Mouse (Mus musculus) retina, embryonic 14.5 days (tissue): ENCODE results near the gene Ascl2.

Experiments
- DNase-seq: peaks from one replicate; pipeline ENCODE4 v3.0.0-alpha.2; 2015; ENCODE audit warnings: low spot score

Gene Ascl2

DNA sequence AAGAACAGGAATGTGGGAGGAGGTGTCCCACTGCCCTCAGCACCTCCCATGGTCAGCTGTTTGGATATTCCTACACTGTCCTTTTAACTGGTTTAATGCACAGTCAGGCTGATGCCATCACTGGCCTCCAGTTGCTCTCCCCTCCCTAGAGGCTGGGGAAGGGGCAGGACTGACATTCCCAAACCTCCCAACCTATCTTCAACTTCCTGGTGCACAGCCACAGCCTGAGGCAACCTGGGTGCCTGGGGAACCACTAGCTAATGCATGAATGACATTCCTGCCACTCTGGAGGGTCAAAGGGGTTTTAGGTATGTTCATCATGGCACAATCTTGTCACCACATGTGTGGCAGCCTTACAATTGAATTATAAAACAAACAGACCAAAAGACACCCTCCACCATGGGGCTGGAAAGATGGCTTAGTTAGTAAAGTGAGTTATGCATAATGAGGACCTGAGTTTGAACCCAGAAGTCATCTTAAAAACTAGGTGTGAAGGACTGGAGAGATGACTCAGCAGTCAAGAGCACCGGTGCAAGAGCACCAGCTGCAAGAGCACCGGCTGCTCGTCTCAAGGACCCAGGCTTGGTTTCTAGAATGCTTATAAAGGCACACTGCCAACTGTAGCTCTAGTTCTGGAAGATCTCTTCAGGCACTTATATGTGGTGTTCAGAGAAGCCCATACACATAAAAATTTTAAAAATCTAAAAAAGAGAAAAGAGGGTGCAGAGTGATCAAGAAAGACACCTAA, 28.5 kb upstream of the Ascl2 start:
- no peak for DNase-seq

DNA sequence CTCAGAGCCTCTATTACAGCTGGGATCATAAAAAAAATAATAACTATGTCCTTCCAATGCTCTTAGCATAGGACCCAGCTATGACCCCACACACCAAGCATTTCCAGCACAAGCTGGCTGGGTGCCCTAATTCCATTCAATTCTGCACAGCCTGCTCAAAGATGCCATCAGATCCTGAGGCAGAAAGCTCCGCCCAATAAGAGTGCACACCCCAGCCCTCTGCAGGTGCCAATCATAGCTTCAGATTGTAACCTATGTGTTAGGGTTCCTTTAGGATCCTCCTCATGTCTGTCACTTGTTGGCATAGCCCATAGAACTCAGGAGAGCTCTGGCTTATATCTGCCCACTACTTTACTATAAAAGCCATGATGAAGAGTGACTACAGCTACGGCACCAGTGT, 27.9 kb upstream of the Ascl2 start:
- DNase-seq, result no peak

DNA sequence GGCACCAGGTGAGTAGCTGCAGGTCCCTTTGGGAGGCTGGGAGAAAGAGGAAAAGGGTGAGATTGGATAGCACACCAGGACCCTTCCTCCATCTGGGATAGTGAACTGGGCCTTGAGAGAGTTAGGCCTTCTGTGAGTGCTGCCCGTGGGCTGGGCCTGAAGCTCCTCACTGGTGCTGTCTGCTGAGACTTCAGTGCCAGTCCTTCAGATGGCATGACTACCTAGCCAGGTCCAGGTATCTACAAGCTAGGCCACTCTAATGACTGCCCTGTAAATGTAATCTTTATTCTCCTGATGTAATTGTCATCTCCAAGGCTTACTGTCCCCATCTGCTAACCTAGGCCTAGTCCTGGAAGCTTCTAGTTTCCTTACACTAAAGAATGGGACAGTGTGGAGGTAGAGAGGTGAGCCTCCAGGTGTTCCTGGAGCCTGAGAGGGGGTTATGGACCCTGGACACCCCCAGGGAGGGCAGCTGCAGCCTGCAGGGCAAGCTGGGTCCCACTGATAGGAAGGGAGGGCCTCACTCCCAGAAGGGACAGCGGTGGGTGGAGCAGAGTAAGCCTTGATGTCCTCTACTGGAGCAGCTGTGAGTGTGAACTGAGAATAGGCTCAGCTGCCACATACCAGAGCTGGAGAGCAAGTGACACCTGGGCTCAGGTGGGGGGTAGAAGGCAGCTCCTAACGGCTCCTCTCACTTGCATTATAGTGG, 26.7 kb upstream of the Ascl2 start:
- no peak for DNase-seq

DNA sequence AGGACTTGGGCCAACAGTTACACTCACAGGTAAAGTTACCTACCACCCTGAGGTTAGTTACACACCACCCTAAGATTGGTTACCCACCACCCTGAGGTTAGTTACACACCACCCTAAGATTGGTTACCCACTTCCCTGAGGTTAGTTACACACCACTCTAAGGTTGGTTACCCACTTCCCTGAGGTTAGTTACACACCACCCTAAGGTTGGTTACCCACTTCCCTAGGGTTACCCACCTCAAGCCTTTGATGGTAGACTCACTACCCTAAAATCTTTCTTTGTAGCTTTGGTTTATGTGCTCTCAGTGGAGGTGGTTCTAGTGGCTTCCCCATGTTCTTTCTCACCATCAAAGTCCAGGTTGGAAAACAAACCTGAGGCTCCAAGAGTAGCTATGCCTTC, 25.9 kb upstream of the Ascl2 start:
- no peak for DNase-seq

DNA sequence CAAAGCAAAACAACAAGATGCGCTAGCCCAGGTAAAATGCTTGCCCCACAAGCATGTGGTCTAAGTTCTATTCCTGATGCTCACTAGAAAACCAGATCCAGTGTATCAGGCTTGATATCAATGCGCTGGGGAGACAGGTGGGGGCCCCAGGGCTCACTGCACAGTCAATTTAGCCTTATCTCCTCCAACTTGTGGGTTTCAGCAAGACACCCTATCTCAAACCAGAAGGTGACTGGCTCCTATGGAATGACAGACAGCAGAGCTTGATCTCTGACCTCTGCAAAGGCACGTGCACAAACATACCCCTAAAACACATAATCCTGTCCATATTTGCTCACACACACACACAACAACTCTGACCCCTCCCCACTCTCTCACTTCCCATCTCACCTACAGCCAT, 18.7 kb upstream of the Ascl2 start:
- no peak for DNase-seq

DNA sequence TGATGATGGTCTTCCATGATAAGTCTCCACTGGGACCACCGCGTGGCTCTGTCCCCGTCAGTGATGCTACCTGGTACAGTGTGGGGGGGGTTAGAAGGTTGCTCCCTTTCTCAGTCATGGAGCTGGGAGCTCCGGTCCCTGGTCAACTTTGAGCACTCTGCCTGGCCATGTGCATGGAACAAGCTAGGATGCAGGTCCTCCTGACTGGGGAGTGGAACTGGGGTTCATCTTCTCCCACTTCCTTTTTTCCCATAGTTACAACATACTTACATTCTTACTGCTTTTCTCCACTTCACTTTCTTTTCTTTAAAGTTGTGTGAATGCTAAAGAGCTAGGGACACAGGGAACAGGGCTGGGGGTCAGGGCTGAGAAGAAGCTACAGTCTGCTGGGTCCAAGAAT, 16.1 kb upstream of the Ascl2 start:
- DNase-seq, result no peak

DNA sequence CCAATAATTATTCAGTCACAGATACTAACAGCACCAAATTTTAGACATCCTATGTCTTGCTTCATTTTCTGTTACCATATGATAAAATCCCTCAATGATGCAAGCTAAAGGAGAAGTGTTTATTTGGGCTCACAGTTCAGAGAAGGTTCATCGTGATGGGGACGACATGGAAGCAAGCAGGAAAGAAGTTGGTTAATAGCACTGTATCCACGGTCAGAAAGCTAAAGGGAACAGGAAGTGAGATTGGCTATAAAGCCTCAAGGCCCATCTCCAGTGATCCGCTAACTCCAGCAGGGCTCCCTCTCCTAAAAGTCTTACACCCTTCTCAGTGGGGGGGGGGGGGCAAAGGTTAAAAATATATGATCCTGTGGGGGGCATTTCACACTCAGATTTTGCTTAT, 12.8 kb upstream of the Ascl2 start:
- no peak for DNase-seq

DNA sequence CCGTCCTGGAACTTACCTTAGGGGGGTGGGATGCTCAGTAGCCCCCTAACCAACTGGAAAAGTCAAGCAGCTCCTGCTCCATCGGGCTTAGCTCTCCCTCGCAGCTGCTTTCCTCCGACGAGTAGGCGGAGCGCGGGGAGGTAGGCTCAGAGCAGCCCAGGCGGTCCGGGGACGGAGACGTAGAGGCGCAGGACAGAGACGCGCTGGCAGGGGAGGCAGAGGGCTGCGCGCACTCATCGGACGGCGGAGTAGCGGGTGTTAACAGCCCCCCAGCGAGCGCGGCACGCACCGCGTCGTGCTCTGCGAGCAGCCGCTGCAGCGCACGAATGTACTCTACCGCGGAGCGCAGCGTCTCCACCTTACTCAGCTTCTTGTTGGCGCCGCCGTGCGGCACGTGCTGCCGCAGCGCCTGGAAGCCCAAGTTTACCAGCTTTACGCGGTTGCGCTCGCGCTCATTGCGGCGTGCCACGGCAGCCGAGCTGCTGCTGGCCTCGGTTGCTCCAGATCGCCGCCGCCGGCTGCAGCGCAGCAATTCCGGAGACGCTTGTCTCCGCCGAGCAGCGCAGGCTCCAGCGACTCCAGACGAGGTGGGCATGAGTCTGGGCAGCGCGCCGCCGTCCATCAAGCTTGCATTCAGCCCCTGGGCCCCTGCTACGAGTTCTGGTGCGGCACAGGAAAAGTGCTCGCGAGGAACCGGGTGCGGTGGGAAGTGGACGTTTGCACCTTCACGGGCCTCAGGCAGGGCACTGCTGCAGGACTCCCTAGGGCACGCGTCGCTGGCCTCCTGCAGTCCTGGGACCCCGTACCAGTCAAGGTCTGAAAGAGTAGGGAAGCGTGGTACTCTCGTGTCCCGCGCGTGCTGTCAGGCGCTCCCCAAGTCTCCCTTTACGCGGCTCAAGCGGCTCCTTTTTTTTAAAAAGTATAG, 918 bp downstream of the Ascl2 start:
- peak; percentile 68 for DNase-seq

DNA sequence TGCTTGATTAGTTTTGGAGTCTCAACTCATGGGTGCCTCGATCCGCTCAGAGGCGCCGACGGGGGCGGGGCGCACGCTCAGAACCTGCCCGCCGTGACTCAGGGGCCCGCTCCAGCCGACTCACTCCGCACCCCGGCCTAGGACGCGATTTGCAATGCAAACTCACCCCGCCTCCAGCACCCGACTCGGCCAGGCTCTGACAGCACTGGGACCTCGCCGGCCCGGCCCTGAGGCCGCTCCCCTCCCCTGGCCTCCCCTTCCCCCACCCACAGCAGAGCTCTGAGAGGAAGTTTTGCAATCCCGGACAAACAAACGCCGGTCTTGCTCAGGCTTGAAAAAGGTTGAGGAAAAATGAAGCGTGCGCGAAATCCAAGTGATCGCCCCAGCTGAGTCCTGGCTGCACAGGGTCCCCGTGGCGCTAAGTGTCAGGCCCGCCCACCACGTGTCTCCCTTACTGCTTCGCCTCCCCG, 1.6 kb downstream of the Ascl2 start:
- DNase-seq, result peak; percentile 26

DNA sequence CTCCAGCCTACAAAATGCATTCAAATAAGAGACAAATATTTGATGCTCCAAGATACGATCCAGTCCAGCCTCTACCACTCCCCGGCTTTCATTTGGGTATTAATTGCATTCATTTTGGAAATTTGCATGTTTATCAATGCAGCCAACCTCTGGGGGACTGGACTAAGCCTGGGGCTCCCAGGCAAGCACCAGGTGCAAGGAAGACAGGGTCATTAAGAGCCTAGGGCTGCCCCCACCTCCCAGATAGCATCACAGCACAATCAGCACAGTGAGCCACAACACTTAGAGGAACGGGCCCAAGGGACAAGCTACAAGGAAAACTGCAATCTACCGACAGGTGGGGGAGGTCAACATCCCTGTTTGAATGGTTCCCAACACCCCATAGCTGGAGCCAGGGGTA, 9.3 kb downstream of the Ascl2 start:
- no peak for DNase-seq

DNA sequence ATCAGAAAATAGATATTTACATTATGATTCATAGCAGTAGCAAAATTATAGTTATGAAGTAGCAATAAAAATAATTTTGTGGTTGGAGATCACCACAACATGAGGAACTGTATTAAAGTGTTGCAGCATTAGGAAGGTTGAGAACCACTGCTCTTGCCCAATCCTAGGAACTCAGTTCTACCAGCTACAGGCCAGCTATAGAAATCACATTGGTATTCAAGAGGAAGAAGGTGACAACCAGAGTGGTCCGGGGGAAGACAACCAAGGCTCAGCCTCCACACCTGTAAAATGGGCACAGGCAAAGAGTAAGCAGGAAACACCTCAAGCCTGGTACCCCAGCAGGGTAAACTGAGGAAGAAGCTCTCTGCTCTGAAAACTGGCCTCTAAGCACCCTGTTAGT, 10.2 kb downstream of the Ascl2 start:
- DNase-seq, result no peak

DNA sequence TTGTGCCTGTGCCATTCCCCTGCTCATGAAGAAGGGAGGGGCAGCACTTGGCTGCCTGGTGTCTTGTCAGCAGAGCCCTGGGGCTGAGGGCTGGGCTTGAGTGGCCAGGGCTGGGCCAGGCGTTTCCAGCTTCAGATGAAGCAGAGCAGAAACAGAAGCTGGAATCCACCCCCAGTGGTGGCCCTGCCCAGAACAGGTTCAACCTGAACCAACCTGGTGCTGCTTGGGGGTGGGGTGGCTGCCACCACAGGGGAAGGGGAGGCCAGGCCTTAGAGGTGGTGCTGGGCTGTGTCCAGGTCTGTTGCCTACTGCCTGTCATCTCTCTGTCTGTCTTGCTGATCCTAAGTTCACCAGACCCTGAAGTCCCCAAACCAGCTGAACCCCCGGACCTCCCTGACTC, 13.0 kb downstream of the Ascl2 start:
- no peak for DNase-seq

DNA sequence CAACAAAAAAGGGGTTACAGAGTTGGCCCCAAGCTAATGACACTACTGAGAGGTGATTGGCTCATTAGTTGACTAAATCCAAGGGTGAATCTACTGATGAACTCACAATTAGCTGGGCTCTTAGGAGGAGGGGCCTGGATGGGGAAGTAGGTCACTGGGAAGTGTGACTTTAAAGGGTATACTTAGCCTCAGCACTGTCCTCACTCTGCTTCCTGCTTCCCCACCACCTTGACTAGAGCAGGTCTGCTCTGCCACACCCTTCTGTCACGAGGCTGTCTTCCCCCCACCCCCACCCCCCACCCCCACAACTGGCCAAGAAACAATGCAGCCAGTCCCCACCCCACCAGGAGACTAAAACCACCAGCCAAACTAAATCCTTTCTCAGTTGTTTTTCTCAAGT, 19.5 kb downstream of the Ascl2 start:
- no peak for DNase-seq

DNA sequence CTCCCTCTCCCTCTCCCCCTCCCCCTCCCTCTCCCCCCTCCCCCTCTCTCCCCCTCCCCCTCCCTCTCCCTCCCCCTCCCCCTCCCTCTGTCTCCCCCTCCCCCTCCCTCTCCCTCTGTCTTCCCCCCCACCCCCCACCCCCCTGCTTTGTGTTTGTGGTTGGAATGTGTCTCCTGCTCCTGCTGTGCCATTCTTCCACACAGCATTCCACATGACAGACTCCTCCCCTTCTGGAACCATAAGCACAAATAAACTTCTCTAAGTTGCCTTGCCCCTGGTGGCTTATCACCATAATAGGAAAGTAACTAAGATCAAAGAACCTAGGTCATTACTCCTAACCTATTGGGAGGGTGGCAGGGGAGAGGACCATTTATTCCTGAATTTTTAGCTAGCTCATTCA, 31.4 kb downstream of the Ascl2 start:
- no peak for DNase-seq

DNA sequence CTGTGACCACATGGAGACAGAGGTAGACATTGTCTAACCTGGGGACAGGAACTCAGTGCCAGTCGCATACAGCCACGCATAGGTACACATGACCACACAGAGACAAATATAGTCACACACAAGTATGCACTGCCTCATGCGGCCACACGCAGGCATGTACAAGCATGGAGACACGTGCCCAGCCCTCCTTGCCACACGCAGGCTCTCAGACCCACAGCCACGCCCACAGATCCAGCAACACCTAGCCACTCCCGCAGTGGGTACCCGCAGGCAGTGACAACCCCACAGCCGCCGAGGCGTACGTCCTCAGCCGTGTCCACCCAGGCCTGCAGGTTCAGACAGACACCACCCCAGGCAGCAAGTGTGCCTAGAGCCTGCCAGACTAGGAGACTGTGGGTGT, 33.4 kb downstream of the Ascl2 start:
- DNase-seq, result no peak

DNA sequence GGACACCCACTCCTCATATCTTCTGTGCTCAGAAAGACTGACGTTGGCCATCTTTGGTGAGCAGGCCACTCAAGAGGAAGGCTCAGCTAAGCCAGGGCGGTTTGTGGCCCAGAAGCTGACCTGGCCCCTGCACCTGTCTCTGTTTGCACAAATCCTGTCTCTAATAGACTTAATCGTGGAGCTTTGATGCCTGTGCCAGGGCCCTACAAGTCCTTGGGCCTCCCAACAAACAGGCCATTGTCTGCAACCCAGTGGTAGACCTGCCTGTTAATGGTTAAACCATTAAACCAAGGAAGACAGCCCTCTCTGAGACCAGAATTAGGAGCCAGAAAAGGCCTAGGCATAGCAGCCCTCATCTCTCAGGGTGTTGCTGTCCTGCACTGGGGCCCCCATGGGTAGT, 36.6 kb downstream of the Ascl2 start:
- no peak for DNase-seq

DNA sequence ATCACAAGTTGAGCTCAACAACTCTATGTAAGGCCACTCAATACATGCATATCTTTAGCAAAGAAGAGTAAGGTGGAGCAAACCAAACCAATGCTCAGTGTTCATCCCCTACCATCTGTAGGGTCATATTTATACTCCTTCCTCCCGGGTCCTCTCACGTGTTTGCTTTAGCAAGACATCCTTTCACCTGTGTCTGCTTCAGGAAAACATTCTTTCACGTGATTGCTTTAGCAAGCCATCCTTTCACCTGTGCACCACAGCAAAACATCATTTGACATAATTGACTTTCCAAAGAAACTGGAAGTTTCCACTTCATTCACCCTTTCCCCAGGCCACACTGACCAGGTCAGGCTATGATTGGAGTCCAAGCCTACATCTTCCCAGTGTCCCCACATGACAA, 38.0 kb downstream of the Ascl2 start, which contains the start of gene Th:
Gene Th, minus strand, starts transcription at position 101 of the 400 bp plus-strand sequence.
- DNase-seq, result no peak

DNA sequence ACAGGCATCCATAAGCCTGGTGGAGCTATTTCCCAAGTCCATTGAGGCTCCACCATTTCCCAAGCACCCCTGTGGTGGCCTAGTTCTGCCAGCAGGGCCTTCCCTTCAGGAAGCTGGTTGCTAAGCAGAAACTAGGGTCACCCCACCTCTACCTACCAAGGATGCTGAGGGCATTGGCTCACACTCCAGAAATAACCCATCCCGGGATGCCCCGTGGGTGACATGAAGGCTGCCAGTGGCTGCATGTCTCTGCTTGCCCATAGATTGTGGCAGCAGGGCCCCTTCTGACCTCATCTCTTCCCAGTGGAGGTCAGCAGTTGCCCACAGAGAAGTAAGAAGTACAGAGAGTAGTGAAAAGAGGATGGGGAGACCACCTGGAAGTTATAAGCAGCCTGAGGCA, 39.5 kb downstream of the Ascl2 start:
- no peak for DNase-seq

DNA sequence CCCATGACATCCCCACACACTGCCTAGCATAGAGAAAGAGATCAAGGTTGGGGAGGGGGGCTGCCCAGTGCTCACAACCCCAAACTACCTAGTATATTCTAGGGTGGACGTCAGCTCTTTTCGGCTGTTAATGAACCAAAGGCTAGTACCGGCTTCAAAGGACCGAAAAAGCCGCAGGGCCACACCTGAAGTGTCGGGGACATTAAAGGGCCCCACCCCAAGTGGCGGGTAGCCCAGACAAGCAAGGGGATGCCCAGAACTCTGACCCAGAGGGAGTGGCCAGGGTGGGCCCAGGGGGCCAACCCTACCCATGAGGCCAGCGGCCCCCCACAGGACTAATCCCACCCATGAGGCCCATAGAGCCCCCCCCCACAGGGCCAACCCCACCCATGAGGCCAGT, 41.8 kb downstream of the Ascl2 start:
- no peak for DNase-seq

DNA sequence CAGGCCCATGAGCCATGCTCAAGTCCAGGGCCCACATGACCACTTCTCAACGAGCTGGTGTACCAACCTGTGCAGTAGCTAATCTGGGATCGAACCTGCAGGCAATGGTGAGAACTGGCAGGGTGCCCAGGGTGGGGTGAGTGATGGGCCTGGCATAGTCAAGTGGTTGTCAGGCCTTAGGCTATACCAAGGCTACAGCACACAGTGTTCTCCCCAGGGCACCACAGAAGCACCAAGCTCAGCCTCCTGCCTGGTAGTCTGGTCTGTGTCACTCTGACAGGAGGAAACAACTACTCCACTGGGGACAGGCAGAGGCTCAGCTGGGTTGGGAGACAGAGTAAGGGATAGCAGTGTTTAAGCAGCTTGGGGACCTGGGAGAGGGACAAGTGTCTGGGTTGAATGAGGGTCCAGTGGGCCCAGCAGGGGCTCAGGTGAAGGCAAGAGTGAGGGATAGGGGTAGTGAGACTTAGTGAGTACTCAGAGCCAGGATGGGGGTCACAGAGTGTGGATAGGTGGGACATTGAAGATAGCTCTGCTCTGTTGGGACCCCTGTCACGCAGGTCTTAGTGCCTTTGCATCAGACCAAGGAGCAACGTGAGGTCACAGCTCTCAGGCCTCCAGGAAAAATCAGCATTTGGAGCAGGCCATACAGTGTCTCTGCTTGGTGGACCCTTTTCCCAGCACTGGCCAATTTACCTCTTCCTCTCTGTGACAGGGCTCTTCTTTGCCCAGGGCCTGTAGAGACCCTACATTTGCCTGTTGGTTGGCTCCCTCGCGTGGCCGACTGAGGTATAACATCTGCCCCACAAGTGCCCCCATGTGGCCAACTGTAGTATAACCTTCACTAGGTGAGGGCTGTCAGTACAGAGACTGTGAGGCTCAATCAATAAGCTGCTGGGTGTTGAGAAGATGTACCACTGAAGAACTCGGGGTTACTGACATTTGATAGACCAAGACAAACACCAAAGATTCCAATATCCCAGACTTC, 50.1 kb downstream of the Ascl2 start:
- peak; percentile 93 for DNase-seq

DNA sequence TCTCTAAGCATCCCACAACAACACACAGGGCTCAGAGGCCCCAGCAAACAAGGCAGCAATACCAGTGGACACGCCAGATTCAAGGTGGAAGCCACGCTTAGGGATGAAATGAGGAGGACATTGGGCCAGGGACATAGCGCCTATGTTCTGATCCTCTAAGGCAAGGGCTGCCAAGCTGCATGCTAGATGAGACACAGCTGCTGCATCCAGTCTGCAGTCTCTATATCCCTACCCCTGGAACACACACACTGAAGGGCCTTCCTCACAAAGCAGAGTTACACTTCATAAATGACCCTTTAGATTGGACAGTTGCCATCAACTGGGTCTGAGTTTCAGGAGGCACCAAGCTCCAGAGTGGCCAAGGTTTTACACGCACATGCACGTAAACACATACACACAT, 51.4 kb downstream of the Ascl2 start:
- no peak for DNase-seq
